Mouse (Mus musculus): ENCODE results near the gene Sgcb. TPM values are rescaled to one million over a fixed set of nuclear protein-coding genes. Genes with fewer than 3 reads are reported as not detected.

The Sgcb gene
- 1 to 10 TPM; 3.1 to 6.2 TPM for total RNA-seq (2023)

DNA sequence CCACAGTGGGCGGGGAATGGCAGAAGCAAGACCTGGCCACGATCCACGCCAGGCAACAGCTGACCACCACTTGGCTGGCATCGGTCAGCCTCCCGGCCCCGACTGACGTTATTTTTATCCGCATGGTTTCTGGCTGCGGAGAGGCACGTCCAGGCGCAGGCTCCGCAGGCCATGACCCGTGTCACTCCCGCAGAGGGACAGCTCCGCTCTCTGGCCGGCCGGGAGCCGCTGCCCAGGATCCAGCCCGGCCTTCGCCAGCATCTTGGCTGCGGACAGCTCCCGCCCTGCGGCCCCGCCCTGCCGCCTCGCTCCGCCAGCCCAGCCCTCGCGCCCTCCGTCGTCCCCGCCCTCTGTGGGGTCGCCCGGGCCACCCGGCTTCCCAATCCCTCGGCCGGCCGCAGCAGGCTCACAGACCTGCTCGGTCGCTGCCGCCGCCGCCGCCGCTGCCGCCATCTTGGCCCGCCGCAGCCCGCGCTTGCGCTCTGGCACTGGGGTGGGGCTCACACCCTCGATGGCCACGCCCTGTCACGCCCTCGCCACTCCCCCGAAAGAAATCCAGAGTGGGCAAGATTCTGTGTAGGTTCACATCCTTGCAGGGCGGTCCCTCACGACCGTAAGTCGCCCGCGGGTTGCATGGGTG is at the start of gene Sgcb:
TSS of gene Sgcb (minus strand) at position 530 of the 640 bp plus-strand sequence.

DNA sequence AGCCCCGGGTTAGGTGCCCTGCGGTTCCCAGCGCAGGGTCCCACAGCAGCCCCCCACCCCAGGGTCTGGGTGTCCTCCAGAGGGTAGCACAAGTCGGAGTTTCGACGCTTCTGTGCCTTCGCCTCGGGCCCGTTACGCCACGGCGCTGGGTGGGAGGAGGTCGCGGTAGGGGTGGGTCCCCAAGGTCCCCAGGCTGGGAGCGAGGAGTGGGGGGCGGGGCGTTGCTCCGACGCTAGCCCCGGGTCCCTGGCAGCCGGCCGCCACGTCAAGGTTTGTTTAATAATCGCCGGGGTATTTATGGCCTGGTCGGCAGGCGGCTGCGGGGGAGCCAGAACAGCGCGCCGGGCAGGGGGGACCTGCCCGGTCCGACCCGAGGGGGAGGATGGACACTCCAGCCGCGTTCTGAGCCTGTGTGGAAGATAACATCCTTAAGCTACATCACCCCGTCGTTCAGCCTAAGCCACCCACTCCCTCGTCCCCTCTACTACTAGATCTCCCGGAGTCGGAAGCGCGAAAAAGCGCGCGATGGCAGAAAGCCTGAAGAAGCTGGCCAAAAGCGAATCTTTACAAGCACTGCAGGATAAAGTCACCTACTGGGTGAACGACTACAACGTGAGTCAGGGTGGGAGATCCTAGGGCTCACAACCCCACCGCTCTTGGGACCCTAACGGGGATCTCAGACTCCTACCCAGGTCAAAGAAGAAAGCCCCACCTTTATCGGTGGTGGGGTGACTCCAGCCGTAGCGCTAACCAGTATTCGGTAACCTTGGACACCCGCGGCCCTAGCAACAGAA is 3.7 kb upstream of the Sgcb start, which contains the start of gene Spata18:
TSS of gene Spata18 (plus strand) at position 319 of the 794 bp plus-strand sequence.

DNA sequence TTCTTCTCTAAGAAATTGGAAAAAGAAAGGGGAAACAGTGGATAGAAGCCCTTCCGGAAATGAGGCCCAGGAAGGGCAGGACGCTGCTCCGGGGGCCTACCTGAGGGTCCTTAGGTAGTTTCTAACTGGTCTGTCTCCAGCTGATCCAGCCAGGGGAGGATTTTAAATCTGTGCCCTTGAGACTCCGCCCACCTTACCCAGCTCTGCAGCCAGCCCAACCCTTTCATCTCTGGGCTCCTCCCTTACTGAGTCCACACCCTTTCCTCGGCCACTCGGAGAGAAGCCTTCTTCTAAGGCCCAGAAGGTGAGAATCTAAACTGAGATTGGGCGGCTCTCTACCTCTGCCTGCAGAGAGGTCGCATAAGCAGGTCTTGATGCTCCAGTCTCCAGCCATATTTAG is 15.3 kb downstream of the Sgcb start, which contains the start of gene Lrrc66:
TSS of gene Lrrc66 (minus strand) at position 236 of the 400 bp plus-strand sequence.

Other genes starting within 250 kb of the Sgcb start
- not detected for gene Cwh43, start 241.7 kb downstream of the Sgcb start, total RNA-seq (2023)
- 1 to 10 TPM; 3.5 to 5.5 TPM for gene Dcun1d4, start 166.8 kb downstream of the Sgcb start, total RNA-seq (2023)
- not detected for gene Lrrc66, start 15.3 kb downstream of the Sgcb start, total RNA-seq (2023)
- not detected for gene Spata18, start 3.6 kb upstream of the Sgcb start, total RNA-seq (2023)